Mouse (Mus musculus) hematopoietic stem cell, adult 5-6 weeks (primary cell): ENCODE data around the gene Gfi1. TPM values are rescaled to one million over a fixed set of nuclear protein-coding genes. Genes with fewer than 3 reads are reported as not detected.

Experiments used
- ATAC-seq, 2 experiments: fragments of 125-278 bp in 1 of 2; replicated peaks in 1 of 2; 2 replicates each; pipeline ENCODE4 v1.8.0; 2016 to 2017; ENCODE audit warnings: inconsistent platforms in 2 of 2, mild to moderate bottlenecking in 2 of 2, moderate number of reproducible peaks in 2 of 2, low read depth in 1 of 2, moderate TSS enrichment in 1 of 2; ENCODE audit not compliant: low FRiP score in 2 of 2, poor library complexity in 2 of 2, severe bottlenecking in 2 of 2, insufficient read depth in 1 of 2, low TSS enrichment in 1 of 2
- total RNA-seq: library from RNA; stranded (forward); fragments of 172-1452, 232-1000 nt; gene quantifications from 2 replicates; pipeline ENCODE4 v1.2.3, GENCODE M21; 2017

Gene Gfi1
- total RNA-seq, 1 experiment from 2014 or later: 16.5 TPM

DNA sequence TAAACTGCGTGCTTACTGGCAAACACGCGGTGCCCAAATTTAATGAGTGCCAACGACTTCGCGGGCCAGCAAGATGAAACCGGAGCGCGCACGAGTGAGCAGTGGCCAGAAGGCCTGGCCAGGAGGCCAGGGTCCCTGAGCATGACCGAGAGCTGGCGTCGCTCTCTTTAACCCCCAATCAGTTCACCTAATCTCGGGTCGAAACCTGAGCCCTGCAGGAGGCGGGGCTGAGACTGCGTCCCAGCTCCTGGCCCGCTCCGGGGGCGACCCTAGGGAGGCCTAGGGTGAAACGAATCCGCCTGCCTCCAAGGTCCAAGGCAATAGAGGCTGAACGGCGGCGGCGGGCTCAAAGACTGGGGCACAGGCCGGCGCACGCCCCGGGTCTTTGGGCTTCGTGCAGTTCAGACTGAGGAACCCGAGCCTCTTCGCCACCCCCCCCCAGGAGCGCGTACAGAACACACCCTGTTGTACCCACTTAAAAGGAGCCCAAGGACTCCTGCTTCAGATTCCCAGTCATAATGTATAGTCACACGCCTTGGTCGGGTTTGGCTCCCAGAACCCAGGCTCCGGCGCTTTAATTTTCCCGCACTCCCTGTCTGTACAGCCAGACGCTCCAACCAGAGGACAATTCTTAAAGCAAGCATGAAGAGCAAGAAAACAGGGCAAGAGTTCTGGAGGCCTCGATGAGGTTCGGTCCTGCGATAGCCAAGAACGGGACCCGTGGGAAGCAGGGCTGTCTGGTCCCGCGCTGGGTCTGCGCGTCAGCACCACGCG lies 988 bp downstream of the Gfi1 start:
- no peak for ATAC-seq

DNA sequence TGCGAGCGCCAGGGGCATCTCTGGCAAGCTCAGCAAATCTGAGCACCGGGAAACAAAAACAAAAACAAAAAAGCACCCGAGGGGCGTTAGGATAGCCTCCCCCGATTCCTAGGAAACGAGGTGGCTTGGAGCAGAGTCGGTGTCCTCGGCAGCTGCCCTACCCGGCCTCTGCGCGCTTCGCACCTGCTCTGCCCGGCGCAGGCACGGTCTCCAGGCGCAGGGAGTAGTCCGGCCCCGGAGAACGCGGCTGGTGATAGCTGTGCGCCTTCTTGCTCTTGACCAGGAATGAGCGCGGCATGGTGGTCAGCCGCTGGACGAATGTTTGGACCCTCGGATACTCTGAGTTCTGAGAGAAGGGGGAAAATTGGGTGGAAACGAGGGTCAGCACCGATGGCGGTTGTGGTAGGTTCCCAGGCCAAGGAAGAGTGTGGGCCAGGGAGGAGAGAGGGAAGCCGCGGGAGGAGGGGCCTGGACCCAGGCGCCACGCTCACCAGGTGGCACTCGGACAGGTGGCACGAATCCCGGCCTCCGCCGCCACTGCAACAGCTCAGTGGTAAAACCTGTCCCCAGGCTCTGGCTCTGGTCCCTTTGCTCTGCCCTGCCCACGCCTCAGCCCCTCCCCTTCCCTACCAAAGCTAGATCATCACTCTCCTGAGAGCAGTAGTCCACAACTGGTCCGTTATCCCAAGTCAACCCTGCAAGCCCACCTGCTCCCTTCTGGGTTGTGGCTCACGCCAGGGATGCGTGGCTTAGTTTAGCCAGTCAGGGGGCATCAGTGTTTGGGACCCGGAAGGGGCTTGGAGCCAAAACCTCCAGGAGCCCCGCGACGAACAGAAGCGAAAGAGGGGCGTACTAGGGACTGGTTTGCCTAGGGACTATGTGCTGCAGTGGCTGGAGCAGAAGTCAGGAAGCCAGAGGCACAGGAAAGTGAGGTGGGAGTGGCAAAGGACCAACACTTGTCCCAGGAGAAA lies 2.0 kb downstream of the Gfi1 start:
- peak in 1 of 2 experiments; percentile 22; a peak in 1 of 4 replicates for ATAC-seq

DNA sequence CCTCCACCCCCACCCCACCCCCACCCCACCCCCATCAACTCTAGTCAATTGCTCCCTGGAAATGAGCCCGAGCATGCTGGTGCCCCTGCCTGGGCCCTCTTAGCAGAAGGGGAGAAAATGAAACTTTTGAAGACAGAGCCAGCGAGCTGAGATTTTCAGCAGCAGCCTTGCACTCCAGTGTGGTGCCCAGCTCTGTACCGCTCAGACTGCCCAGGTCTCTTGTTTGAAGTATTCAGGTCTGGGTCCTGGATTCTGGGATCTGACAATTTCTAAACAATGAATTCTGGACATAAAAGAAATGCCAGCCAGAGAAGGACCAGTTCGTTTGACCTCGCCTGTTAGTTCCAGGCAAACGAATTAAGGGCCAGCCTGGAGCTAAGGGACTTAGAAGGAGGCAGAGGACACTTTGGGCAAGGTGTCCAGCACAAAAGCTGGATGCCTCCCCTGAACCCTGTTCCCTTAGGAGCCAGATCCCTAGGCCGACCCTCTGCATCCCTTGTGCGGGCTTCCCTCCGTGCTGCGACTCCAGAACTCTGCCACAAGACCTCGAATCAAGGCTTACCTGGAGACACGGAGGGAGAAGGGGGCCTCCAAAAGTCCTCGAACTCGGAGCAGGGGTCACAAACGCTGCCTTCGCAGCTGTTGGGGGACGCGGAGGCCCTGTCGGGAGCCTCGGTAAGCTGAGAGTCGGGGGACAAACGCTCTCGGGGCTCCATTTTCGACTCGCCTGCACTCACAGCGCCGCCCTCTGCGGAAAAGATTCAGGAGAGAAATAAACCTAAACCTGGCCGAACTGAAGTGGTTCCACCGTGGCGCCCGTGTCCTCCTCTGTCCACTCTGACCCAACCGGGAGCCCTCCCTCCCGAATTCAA lies 2.9 kb downstream of the Gfi1 start:
- ATAC-seq: no peak

DNA sequence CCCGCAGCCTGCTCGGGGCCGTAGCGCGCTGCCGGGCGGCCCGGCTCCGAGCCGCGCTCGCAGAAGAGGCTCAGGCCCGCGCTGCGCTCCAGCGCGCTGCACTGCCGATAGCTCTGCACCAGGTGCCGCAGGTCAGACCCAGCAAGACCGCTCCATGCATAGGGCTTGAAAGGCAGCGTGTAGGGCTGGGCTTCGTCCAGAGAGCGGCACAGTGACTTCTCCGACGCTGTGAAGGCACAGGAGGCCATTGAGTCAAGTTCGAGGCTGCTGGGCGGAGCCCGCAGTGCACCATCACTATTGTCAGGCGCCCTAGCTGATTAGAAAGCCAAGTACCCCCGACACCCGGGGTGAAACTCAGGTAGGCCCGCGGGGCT lies 4.2 kb downstream of the Gfi1 start:
- ATAC-seq: no peak

DNA sequence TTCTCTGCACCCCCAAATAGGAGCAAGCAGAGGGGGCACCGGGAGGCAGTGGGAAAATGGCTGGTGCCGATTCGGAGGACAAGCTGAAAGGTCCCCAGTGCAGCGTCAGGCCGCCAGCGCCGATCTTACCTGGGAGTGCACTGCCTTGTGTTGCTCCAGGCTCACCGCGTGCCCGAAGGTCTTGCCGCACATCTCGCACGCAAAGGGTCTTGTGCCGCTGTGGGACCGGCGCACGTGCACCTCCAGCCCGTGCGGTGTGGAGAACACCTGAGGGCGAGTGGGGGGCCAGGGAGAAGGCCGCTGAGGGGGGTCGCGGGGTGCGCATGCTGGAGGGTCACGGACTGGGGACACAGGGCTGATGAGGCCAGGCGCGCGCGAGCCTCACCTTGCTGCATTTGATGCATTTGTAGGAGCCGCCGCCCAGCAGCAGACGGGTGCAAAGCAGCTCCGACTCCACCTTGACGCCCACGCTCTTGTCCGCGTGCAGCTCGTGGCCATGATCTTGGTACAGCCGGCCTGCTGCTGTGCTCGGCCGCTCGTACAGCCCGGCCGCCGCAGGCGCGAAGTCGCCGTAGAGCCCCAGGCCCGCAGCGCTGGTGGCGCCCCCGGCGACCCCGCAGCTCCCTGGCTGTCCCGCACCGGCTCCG lies 4.7 kb downstream of the Gfi1 start:
- ATAC-seq: no peak

DNA sequence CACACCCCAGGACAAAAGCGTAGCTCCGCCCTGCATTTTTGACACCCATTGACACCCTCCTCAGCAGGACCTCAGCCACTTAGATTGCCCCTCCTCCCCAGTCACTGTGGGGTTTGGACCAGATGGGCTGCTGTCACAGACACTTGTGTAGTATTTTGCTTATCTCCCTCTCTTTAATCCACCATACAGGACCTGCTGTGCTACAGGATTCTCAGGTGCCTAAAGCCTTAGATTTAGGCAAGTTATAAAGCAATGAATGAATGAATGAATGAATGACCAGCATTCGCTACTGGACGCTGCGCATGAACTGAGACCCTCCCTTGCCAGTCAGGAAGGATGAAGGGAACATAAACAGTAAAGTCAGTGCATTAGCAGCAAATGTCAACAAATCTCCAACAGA lies 5.3 kb downstream of the Gfi1 start:
- ATAC-seq: no peak

DNA sequence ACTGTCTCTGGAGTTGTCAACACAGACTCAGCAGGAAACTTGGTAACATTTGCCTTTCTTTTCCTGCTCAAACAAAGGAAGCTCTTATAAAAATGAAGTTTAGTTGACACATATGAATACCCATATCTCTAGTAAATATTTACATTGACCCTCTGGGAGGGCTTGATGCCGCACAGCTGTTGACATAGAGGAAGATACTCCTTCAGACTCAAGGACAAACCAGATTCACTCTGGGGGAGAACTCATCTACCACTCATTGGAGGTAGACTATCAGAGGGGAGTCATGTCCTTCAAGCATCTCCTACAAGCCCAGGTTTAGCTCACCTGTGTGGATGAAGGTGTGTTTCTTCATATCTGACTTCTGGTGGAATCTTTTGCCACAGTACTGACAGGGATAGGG lies 6.0 kb downstream of the Gfi1 start:
- ATAC-seq: no peak

DNA sequence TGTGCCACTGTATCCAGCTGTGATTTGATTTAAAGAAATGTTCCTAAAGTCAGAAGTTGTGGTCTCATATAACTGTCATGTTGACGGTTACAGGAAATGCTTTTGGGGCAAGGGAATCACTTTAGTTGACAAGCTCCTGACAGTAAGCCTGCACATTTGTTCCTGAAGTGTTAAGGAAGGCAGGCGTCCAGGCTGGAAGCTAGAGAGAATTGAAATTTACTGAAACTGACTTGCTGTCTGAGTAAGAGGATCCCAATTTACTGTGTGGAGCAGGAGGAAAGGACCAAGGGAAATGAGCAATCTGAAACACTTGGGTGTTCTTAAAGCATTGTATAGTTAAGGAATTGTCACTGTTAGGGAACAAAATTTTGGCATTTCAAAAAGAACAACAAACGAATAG lies 6.6 kb downstream of the Gfi1 start:
- no peak for ATAC-seq

DNA sequence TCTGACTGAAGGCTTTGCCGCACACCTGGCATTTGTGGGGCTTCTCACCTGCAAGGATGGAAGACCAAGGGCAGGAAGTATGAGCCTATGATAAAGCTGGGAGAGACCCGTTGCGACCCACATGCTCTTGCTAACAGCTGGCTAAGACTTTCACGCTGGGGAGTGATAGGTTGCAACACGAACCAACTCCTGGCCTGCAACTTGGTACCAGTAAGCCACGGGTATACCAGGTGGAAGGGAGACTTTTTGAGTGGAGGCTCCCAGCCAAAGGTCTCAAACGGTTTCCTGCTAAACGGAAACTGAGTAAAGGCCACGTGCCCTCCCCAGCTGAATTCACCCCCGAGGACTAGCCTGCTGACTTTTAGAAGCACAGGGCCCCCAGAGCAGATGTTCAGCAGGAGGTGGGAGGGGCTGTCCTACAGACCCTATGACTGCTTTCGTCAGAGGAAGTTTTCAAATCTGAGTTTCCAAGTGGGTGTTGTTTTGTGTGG lies 7.9 kb downstream of the Gfi1 start:
- peak; percentile 56 to 63 for ATAC-seq

DNA sequence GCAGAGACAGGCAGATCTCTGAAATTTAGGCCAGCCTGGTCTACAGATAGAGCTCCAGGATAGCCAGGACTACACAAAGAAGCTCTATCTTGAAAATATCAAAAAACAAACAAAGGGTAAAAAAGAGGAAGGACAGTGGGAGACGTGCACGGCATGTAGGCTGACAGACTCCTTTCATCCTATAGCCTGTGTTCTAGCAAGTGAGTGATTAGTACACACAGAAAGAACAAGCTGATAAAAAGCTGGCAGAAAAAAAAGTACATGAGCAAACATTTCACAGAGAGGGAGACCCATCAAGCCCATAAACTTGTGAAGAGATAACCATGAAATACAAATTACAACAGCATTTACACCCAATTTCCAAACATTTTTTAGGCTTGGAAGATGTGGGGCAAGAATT lies 14.1 kb downstream of the Gfi1 start:
- no peak for ATAC-seq

DNA sequence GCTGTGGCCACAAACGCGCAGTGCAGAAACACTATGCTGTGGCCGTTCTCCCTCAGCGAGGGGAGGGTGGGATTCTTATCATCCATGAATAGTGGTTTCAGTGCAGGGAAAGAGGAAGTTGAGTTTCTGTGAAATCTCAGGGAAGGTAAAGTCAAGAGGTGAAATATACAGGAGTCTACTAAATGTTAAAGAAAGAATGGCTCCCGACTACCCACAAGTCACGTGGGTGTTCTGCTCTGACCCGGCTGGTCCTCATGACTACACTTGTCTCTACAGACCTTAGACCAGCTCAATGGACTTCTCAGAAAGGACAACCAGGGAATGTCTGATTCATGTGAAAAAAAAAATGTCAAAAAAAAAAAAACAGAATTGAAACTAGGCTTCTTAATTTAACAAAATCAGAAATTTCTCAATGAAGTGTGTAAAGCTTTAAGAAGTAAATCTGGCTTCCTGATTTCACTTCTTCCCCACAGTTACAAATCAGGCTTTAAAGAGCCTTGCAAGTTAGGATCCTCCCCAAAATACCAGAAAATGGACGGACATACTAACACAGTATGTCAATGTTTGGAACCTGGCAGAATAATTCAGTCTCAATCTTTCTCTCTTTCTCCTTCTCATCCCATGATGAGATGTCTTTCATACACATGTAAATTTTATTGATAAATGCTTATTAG lies 17.6 kb downstream of the Gfi1 start:
- ATAC-seq: peak; percentile 57 to 67; a peak in 3 of 4 replicates

DNA sequence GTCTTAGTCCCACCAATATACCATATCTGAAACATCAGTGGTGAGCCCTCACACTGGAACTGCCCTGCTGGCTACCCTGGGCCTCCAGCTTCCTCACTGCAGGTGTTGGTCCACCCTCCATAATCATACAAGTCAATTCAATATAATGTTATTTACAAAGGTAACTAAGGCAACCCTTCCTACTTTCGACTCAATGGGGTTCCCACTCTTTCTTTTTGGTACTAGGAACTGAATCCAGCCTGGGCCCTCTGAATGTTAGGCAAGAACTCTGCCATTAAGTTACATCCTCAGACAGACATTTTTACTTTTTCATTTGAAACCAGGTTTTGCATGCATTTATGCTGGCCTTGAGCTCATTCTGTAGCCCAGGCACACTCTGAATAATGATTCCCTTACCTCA lies 19.6 kb downstream of the Gfi1 start:
- ATAC-seq: no peak; a peak in 1 of 4 replicates

DNA sequence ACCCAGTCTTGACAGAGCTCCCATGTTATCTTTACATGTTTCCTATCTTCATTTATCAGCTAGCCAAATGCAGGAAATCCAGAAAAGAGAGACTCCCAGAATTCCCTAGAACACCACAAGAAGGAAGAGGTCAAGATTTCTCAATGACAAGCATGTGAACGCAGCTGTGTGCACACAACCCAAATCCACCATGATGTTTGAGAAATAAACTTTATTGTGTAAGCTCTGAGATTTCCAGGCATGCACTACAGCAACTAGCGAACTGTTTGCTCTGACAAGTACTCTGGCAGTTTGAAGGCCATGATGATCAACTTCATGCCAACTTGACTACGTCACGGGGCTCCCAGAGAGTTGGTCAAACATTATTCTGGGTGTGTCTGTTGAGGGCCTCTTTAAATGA lies 20.1 kb downstream of the Gfi1 start:
- peak in 1 of 2 experiments; percentile 30; a peak in 1 of 4 replicates for ATAC-seq

DNA sequence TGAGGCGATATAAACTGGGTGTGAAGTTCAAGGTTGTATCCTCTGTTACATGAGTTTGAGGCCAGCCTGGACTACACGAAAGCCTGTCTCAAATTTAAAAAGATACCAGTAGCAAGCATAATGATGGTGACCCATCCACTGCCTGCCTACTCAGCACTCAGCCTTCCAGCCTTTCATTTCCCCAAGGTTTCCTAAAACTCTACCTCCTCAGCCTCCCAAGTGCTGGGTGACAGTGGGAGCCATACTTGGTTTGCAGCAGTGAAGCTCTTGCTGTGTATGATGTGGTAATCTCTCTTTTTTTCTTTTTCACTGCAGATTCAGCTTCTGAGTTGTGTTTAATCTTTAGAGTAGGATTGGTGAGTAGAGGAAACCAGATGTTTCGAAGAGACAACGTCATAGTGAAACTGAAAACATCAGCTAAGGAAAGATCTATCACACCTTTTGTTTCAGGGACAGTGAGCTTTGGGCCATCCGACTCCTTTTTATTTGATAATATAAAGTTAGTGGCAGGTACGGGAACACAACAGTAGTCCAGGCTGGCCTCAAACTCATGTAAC lies 22.6 kb downstream of the Gfi1 start:
- no peak for ATAC-seq

DNA sequence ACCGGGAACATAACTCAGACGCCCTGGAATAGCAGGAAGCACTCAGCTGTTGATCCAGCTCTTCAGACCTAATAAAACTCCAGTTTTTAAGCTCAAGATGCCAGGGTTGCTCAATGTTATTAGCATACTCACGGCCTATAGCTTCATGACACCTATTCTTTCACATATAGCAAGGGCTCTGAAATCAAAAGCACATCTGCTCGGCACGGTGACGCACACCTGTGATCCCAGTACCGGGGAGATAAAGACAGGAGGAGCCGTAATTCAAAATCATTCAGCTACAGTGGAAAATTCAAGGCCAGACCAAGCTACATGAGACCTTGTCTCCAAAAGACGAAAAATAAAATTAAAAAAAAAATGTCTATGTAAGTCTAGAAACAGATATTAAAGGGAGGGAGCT lies 24.2 kb downstream of the Gfi1 start:
- no peak for ATAC-seq

DNA sequence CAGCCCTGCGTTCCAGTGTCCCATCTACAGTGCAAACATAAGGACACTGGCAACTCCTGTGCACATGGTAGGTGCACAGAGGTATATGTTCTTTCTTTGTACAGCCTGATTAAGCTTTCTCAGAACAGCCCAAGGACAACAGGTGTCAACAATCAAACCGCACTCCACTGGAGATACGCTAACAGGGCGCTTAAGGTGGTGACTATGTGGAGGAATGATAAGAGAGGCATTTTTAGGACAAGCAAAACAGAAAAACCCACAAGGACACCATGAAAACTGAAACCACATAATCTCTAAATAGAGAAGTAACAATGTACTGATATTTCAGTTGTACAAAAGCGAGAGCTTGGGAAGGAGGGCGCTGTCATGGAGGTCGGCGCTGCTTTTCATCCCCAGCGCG lies 25.0 kb downstream of the Gfi1 start:
- no peak for ATAC-seq
